Mouse (Mus musculus): ENCODE measurements at regions not wholly inside any gene's neighbourhood (a gene's known extent, or its start where the extent isn't known, plus 50 kb on each side); places are given as distances from the start of the nearest gene placed in this dataset.

GRCm38 (mm10) chr14:29895989-29896675 is 72.0 kb upstream of the Selenok start:
- no peak for TF ChIP-seq CTCF (IDR thresholded peaks at IDR 0.05; ENCODE audit: insufficient read depth, low read length)
- TF ChIP-seq POLR2A (IDR thresholded peaks at IDR 0.05; ENCODE audit: borderline replicate concordance, extremely low read depth, low read depth, low read length): no peak
